Comparison of ENCODE assay signal across 12 mouse cellular contexts in genomic region chr19:42238341-42238715, GRCm38 (mm10). TPM values are rescaled to one million over a fixed set of nuclear protein-coding genes. Genes with fewer than 3 reads are reported as not detected.
DNase-seq lines count a peak whose midpoint lies in the region; ATAC-seq lines count a peak whose summit lies in the region.
"Had no signal": no experiment of that assay in that cellular context is flagged by ENCODE, and none has a peak within 500 bp of the region (broad histone marks: within the 10 kb centered on the region; RNA-seq: fewer than 3 reads in every experiment).

No protein-coding gene starts in this region.

- H3K9me3 ChIP-seq in forebrain, embryonic 10.5 days: no peaks in the 10 kb centered on the region
- H3K9me3 ChIP-seq in forebrain, embryonic 11.5 days (ENCODE audit: control insufficient read depth, low read length): no peaks in the 10 kb centered on the region
- no peaks in the 10 kb centered on the region for H3K9me3 ChIP-seq in forebrain, embryonic 16.5 days (ENCODE audit: control insufficient read depth, low read length)
- no peaks in the 10 kb centered on the region for H3K9me3 ChIP-seq in heart, embryonic 14.5 days (ENCODE audit: control insufficient read depth, low read length)
- H3K9me3 ChIP-seq: midbrain, embryonic 15.5 days had no signal

- peaks cover 19% of the 10 kb centered on the region for H3K4me1 ChIP-seq in forebrain, embryonic 10.5 days
- H3K4me1 ChIP-seq in forebrain, embryonic 11.5 days (replicated peaks; ENCODE audit: control insufficient read depth, insufficient read depth, low read length): no peaks in the 10 kb centered on the region
- H3K4me1 ChIP-seq in forebrain, embryonic 16.5 days (replicated peaks; ENCODE audit: control insufficient read depth, insufficient read depth, low read length): peaks cover 9% of the 10 kb centered on the region
- peaks cover 16 to 29% of the 10 kb centered on the region in 2 experiments for H3K4me1 ChIP-seq in heart, embryonic 14.5 days (ENCODE audit: control insufficient read depth in 2 of 2, insufficient read depth in 2 of 2, low read length in 2 of 2)

- ATAC-seq in forebrain, embryonic 11.5 days (replicated peaks; ENCODE audit: low FRiP score): no peak
- ATAC-seq in forebrain, embryonic 16.5 days: peak; percentile 23; the same call in 1 of the 2 replicates
- ATAC-seq in heart, embryonic 14.5 days (ENCODE audit: insufficient number of reproducible peaks, insufficient read depth, low FRiP score, low read depth): peak; percentile 78
- ATAC-seq: intestine, embryonic 16.5 days; midbrain, embryonic 15.5 days had no signal

- no peaks in the 10 kb centered on the region for H3K36me3 ChIP-seq in forebrain, embryonic 10.5 days (replicated peaks)
- no peaks in the 10 kb centered on the region for H3K36me3 ChIP-seq in forebrain, embryonic 11.5 days (ENCODE audit: control insufficient read depth, insufficient read depth, low read length)
- H3K36me3 ChIP-seq in forebrain, embryonic 16.5 days (ENCODE audit: control insufficient read depth, insufficient read depth): no peaks in the 10 kb centered on the region
- no peaks in the 10 kb centered on the region for H3K36me3 ChIP-seq in heart, embryonic 14.5 days (ENCODE audit: control insufficient read depth, insufficient read depth, low read length)
- H3K36me3 ChIP-seq: midbrain, embryonic 15.5 days had no signal

- no peak overlapping the region for H3K4me3 ChIP-seq in forebrain, embryonic 10.5 days
- no peak overlapping the region for H3K4me3 ChIP-seq in forebrain, embryonic 11.5 days (ENCODE audit: low read depth, low read length)
- H3K4me3 ChIP-seq in forebrain, embryonic 16.5 days (replicated peaks; ENCODE audit: low read length): no peak overlapping the region
- H3K4me3 ChIP-seq in heart, embryonic 14.5 days (ENCODE audit: control insufficient read depth in 1 of 2, insufficient read depth in 1 of 2, low read depth in 1 of 2, low read length in 2 of 2): no peak overlapping the region
- H3K4me3 ChIP-seq: midbrain, embryonic 15.5 days had no signal

- peak overlapping the region; percentile 13; the same call in 1 of the 2 replicates for H3K27ac ChIP-seq in forebrain, embryonic 10.5 days
- H3K27ac ChIP-seq in forebrain, embryonic 11.5 days (ENCODE audit: low read depth, low read length): no peak overlapping the region
- no peak overlapping the region for H3K27ac ChIP-seq in forebrain, embryonic 16.5 days (ENCODE audit: low read length)
- peak overlapping the region; percentile 83 to 95 for H3K27ac ChIP-seq in heart, embryonic 14.5 days (replicated peaks in 1 of 2; ENCODE audit: control insufficient read depth in 1 of 2, insufficient read depth in 1 of 2, low read depth in 2 of 2, low read length in 2 of 2)
- H3K27ac ChIP-seq: stomach, postnatal 0 days had no signal

- no peak overlapping the region for H3K9ac ChIP-seq in forebrain, embryonic 11.5 days (ENCODE audit: low read length)
- no peak overlapping the region for H3K9ac ChIP-seq in forebrain, embryonic 16.5 days (replicated peaks; ENCODE audit: low read depth, low read length)
- 0 out of 2 replicates have a peak overlapping the region, but pooled peaks have one; percentile 32 for H3K9ac ChIP-seq in heart, embryonic 14.5 days (ENCODE audit: low read length)
- H3K9ac ChIP-seq: midbrain, embryonic 15.5 days had no signal

- no peak overlapping the region for H3K4me2 ChIP-seq in forebrain, embryonic 11.5 days (ENCODE audit: low read depth, low read length, severe bottlenecking)
- H3K4me2 ChIP-seq in forebrain, embryonic 16.5 days (ENCODE audit: low read length): no peak overlapping the region
- peak overlapping the region; percentile 60 for H3K4me2 ChIP-seq in heart, embryonic 14.5 days (ENCODE audit: low read length)
- H3K4me2 ChIP-seq: midbrain, embryonic 15.5 days had no signal

- WGBS in forebrain, embryonic 10.5 days: 71% methylated on average over 7 of the region's 7 CpGs
- 74% methylated on average over 7 of the region's 7 CpGs for WGBS in forebrain, embryonic 11.5 days
- WGBS in forebrain, embryonic 16.5 days: 71% methylated on average over 7 of the region's 7 CpGs
- WGBS in heart, embryonic 14.5 days: 32% methylated on average over 7 of the region's 7 CpGs

- no peak for DNase-seq in forebrain, embryonic 10.5 days (ENCODE audit: extremely low spot score, low spot score)
- DNase-seq in forebrain, embryonic 11.5 days (ENCODE audit: low spot score): no peak
- DNase-seq in 3134 (ENCODE audit: extremely low read depth, insufficient read length, low spot score): peak; percentile 69
- DNase-seq in thymus, postnatal 10 days (ENCODE audit: low spot score in 2 of 2): no peak
- DNase-seq in spleen, postnatal 14 days (ENCODE audit: low spot score in 2 of 2): no peak
- no peak for DNase-seq in ovary, postnatal 10 days (ENCODE audit: low spot score)

- H3K27me3 ChIP-seq in forebrain, embryonic 10.5 days (ENCODE audit: poor library complexity, severe bottlenecking): no peaks in the 10 kb centered on the region
- no peaks in the 10 kb centered on the region for H3K27me3 ChIP-seq in forebrain, embryonic 11.5 days (ENCODE audit: control insufficient read depth, insufficient read depth, low read length)
- no peaks in the 10 kb centered on the region for H3K27me3 ChIP-seq in forebrain, embryonic 16.5 days (replicated peaks; ENCODE audit: control insufficient read depth, insufficient read depth, low read length)
- H3K27me3 ChIP-seq in heart, embryonic 14.5 days (ENCODE audit: control insufficient read depth, insufficient read depth, low read length): no peaks in the 10 kb centered on the region
- H3K27me3 ChIP-seq: midbrain, embryonic 15.5 days had no signal

RNA-seq across cellular contexts. Expression of gene Golga7b, which starts 9.0 kb away (rescaled TPM):
- 0.59 and 1.0 TPM in 2 replicates for polyA plus RNA-seq in forebrain, embryonic 10.5 days (2016; fragmentation: Nextera tagmentation; extraction: Ambion mirVana)
- polyA plus RNA-seq in forebrain, embryonic 11.5 days (2014; fragmentation: Nextera tagmentation; extraction: Ambion mirVana): 2.4 and 3.7 TPM in 2 replicates
- 29.5 and 41.0 TPM in 2 replicates for polyA plus RNA-seq in forebrain, embryonic 16.5 days (2015; fragmentation: Nextera tagmentation; extraction: Ambion mirVana)
- 0.11 and 0.34 TPM in 2 replicates for polyA plus RNA-seq in heart, embryonic 14.5 days (2014; fragmentation: Nextera tagmentation; extraction: Ambion mirVana)
- polyA plus RNA-seq: liver, embryonic 16.5 days had no signal

RNA-seq across cellular contexts. Expression of gene Sfrp5, which starts 36.3 kb away (rescaled TPM):
- polyA plus RNA-seq in forebrain, embryonic 10.5 days (2016; fragmentation: Nextera tagmentation; extraction: Ambion mirVana): 0.14 TPM in 1 of 2 replicates, not detected in the other
- polyA plus RNA-seq in forebrain, embryonic 11.5 days (2014; fragmentation: Nextera tagmentation; extraction: Ambion mirVana): 0.09 and 0.19 TPM in 2 replicates
- polyA plus RNA-seq in forebrain, embryonic 16.5 days (2015; fragmentation: Nextera tagmentation; extraction: Ambion mirVana): 1.2 and 1.5 TPM in 2 replicates
- polyA plus RNA-seq in heart, embryonic 14.5 days (2014; fragmentation: Nextera tagmentation; extraction: Ambion mirVana): 4.3 and 4.4 TPM in 2 replicates

Comparison
In these comparisons a context has a peak if more than half of its experiments do, and no peak if none do; other contexts are left out.
1. H3K27ac ChIP-seq: peak in forebrain, embryonic 10.5 days (single experiment) and heart, embryonic 14.5 days (2 of 2); none in forebrain, embryonic 11.5 days (single experiment) and forebrain, embryonic 16.5 days (single experiment).